Mouse (Mus musculus) CD4-positive, CD25-positive, alpha-beta regulatory T cell, adult 2 months (primary cell): ENCODE results near the gene Lce1b.
"Not testable (repeated sequence)": the region's sequence is repeated elsewhere in the genome, so short reads cannot be mapped to it uniquely, and the experiment has no call there.

Source experiments
- DNase-seq: peaks from one replicate; pipeline ENCODE4 v3.0.0-alpha.2; 2012; ENCODE audit warnings: low read depth, low spot score

Gene Lce1b

DNA sequence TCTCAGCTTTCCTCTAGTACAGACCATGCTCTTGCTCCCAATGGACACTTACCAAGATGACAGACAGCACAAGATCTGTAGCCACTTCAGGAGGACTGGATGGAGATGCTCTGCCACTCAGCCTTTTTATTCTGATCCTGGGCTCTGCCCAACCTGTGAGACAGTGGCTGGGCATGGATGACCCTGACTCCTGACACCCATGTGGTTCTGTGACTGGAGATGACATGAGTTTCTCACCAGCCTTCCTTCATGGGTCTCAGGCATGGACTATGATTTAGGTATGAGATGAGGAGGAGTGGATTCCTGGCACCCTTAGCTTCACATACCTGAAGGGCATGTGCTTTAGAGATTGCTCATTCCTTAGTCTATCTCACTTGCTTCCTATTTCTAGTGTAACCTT lies at the start of gene Lce1b:
Gene Lce1b (minus strand): TSS at position 101 of the 400 bp plus-strand sequence.
- no peak for DNase-seq

DNA sequence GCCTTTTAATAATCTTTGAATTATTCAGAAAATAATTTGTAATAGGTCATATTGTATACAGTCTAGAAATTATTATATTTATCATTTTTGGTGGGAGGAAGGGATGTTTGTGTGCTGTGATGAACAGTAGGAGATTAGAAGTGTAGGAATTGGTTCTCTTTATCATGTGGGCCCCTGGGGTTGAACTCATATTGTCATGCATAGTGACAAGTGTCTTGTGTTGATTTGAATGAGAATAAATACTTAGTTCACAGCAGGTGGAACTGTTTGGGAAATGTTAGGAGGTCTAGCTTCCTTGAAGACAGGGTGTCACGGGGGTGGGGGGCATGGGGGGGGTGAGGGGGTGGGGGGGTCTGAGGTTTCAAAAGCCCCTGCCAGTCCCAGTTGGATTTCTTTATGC lies 37.9 kb upstream of the Lce1b start:
- no peak for DNase-seq

DNA sequence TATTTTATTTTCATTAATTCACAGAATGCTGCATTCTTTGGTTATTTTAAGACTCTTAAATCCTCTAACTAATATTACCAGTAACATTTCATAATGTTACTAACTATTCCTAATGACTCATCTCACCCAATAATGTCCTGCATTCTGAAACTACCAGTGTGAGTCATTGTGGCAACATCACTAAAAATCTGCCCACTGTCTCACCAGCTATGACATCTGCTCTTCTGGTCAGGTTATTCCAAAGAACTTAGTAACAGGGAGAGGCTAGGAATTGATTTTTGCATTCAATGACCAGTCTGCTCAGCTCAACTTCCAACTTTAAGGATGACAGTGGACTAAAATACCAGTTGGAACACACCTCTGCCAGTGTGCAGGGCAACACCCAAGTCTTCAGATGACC lies 35.0 kb upstream of the Lce1b start:
- DNase-seq = no peak

DNA sequence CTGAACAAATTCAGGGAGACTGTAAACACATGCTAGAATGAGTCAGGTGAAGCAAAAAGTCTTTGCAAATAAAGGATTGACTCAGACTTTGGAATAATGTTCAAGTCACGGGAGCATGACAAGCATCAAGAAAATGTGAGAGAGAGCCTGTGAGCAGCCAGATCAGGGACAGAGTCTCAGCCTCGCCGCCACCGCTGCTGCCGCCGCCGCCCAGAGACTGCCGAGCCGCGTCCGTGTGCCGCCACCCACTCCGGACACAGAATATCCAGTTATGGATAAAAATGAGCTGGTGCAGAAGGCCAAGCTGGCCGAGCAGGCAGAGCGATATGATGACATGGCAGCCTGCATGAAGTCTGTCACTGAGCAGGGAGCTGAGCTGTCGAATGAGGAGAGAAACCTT lies 32.4 kb upstream of the Lce1b start:
- DNase-seq = not testable (repeated sequence)

DNA sequence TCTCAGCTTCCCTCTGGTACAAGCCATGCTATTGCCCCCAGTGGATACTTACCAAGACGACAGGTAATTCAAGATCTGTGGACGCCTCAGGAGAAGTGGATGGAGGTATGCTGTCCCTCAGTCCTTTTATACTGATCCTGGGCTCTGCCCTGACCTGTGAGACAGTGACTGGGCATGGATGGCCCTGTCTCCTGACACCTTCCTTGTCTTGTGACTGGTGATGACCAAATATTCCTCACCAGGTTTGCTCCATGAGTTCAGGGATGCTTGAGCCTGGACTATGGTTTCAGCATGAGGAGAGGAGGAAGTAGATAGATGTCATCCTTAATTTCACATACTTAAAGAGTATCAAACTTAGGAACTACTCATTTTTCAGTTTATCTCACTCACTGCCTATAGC lies 30.4 kb upstream of the Lce1b start, which contains the start of gene Lce1d:
Gene Lce1d (minus strand): TSS at position 101 of the 400 bp plus-strand sequence.
- no peak for DNase-seq

DNA sequence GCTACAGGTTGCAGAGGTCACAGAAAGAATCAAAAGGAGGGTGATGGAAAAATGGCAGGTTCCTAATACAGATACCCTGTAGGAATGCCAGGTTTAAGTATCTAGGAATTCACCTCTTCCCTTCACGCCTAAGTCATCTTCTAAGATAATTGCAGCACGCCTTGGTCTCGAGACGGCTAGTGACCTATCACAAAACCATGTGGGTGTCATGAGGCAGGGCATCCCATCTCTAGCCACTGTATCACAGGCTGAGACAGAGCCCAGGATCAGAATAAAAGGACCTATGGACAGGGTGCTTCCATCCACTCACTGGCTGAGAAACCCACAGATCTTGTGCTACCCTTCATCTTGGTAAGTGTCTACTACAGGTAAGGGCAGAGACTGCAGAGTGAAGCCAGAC lies 22.2 kb upstream of the Lce1b start, which contains the start of gene Lce1c:
Gene Lce1c (plus strand): TSS at position 301 of the 400 bp plus-strand sequence.
- no peak for DNase-seq

DNA sequence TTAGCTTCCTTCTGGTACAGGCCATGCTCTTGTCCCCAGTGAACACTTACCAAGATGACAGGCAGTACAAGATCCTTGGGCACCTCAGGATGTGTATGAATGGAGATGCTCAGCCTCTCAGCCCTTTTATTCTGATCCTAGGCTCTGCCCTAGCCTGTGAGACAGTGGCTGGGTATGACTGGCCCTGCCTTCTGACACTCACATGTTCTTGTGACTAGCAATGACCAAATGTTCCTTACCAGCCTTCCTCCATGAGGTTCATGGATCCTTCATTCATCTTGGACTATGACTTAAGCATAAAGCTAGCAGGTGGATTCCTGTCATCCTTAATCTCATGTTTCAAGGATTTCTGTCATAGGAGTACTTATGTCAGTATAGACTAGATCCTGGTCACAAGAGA lies 13.5 kb upstream of the Lce1b start, which contains the start of gene Lce1a2:
Gene Lce1a2 (minus strand): TSS at position 101 of the 400 bp plus-strand sequence.
- no peak for DNase-seq

DNA sequence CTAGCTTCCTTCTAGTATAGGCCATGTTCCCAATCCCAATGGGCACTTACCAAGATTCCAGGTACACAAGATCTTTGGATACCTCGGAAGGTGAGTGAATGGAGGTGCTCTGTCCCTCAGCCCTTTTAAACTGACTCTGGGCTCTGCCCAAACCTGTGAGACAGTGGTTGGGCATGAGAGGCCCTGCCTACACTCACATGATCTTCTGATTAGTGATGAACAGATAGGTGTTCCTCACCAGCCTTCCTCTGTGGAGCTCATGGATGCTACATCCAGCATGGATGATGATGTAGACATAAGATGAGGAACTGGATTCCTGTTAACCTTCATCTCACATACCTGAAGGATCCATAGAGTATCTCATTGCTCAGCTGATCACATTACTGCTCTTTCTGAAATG lies 8.5 kb downstream of the Lce1b start, which contains the start of gene Lce1a1:
Gene Lce1a1 (minus strand): TSS at position 101 of the 400 bp plus-strand sequence.
- DNase-seq = no peak

DNA sequence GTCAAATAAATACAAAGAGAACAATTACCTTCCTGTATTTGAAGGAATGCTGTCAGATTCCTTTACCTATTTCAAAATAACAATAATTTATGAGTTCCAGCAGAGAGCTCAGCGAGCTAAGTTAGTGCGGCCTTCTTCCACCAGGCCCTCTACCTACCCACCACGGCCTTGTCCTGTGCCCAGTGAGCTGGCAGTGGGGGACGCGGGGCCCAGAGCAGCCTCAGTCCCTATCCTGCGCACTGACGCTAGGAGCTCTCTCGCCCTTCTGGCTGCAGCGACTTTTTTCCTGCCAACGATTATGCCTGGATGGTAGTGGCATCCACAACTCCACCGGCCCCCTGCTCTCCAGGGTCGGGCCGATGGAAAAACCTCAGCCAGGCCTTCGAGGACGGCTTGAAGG lies 16.9 kb downstream of the Lce1b start:
- DNase-seq = no peak

DNA sequence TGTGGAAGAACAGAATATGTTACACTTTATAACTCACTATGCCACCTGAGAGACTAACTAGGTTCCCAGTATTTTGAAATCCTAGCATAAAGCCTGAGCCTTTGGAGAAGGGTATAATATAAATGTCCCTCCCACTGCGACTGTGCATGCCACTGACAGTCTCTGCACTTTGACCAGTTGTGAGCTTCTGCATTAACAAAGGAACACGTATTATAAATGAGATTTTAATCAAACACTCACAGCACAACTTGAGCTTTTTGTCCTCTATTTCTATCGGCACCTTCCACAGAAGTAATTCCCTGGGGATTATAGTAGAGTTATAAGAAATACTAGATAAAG lies 18.1 kb downstream of the Lce1b start:
- no peak for DNase-seq

DNA sequence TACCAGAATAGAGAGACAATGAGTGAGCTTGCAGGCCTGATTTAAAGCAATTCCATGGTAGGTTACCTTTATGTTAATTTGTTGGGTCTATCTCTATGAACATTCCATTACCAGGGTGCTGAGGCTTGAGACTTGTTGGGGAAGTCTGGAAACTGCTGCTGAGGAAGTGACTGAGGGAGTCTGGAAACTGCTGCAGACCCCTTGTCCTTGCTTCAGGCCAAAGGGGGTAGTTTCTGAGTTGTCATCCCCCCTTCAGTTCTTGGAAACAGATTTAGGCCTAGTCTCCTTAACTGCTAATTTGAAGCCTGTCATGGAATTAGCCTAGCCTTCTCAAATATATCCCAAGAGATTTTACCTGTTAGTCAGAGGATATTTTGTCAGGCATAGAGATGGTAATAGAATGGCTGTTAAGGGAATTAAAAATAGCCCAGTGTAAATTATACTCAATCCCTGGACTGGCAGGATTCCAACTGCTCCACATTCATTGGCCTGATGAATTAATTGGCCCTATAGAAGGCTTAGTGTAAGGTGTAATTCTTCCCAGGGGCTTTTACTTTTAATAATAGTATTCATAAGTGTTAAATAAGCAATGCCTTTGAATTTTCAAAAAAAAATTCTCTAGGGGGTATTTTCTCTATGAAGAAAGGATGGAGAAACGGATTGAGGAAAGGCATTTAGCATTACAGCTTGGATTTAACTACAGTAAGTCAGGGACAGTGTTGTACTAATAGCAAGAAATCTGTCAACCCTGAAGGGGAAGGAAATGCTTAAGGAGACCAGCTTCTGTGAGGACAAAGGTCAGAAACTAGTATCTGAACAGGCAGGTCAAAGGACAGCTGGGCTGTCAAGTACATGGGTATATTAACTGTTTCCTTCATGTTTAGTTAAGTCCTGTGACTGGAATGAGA lies 18.7 kb downstream of the Lce1b start:
- no peak for DNase-seq

DNA sequence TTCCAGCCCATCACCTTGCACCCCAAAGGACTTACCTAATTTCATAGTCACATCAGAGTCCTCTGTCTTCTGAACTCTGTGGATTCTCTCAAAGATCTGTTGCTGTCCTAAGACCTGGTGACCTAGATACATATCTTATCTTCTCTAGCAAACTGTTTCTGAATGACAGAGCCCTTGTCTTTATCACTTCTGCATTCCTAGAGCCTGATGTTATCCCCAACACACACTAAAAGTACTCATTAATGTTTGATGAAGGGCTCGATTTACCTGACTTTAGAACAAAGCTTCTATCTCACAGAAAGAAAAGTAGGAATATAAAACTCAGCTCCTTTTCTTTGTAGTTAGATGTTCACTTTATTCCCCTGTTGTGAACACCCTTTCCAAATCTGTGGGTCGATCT lies 35.2 kb downstream of the Lce1b start, which contains the start of gene Lce6a:
Gene Lce6a (minus strand): TSS at position 101 of the 400 bp plus-strand sequence.
- no peak for DNase-seq

DNA sequence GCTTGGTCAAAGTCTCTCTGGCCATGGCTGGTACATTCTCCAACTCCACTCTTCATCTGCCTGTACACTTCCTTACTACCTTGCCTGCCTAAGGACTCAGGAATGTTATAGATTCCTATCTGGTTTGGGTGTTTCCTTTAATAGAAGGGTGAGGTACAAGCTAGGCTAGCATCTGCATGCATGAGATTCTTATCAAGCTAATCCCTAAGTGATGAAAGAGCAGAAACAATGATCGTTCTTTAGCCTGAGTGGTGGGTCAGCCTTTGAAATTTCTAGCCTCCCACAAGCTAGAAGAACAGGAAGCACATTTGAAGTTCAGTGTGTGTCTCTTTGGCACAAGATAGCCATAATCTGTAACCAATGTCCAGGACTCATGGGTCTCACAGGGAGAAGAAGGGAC lies 46.9 kb downstream of the Lce1b start:
- no peak for DNase-seq

DNA sequence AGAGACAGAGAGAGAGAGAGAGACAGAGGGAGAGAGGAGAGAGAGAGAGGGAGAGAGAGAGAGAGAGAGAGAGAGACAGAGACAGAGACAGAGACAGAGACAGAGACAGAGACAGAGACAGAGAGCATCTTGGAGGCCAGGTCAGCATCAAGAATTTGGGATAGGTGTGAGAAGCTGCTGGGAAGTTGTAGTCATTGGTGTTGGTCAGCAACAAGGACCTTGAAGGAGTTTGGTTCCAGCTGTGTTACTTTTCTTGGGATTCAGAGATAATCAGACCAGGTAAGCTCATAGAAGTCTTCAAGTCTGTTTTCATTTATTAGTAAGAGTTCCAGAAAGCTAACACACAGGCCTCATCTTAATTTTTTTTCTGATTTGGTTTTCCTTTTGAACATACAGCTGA lies 49.3 kb downstream of the Lce1b start, which contains the start of gene 2210017I01Rik:
Gene 2210017I01Rik (minus strand): TSS at position 101 of the 400 bp plus-strand sequence.
- no peak for DNase-seq
